Mouse (Mus musculus) B cell, adult 2 months (primary cell): ENCODE results near the gene B4galnt1.
"Not testable (repeated sequence)": the region's sequence is repeated elsewhere in the genome, so short reads cannot be mapped to it uniquely, and the experiment has no call there.

ENCODE experiments used
- DNase-seq, 2 experiments: peaks; one replicate each; pipeline ENCODE4 v3.0.0; 2022

The B4galnt1 gene

GRCm38 (mm10) chr10:127143228-127143627, 21.8 kb upstream of the B4galnt1 start:
- DNase-seq, result no peak

- DNase-seq, result no peak
Measured at GRCm38 (mm10) chr10:127144536-127144935, 20.5 kb upstream of the B4galnt1 start.

GRCm38 (mm10) chr10:127145303-127145702, 19.7 kb upstream of the B4galnt1 start:
- no peak for DNase-seq

GRCm38 (mm10) chr10:127147135-127147534, 17.9 kb upstream of the B4galnt1 start:
- DNase-seq, result no peak

- no peak for DNase-seq
Measured at GRCm38 (mm10) chr10:127150471-127150872, 14.6 kb upstream of the B4galnt1 start.

GRCm38 (mm10) chr10:127151233-127151632, 13.8 kb upstream of the B4galnt1 start:
- DNase-seq, result not testable (repeated sequence)

- DNase-seq, result not testable (repeated sequence)
Measured at GRCm38 (mm10) chr10:127152556-127152955, 12.5 kb upstream of the B4galnt1 start.

GRCm38 (mm10) chr10:127153323-127153722, 11.7 kb upstream of the B4galnt1 start:
- no peak for DNase-seq

GRCm38 (mm10) chr10:127154241-127154640, 10.8 kb upstream of the B4galnt1 start:
- no peak for DNase-seq

GRCm38 (mm10) chr10:127154652-127155051, 10.4 kb upstream of the B4galnt1 start:
- DNase-seq, result no peak

GRCm38 (mm10) chr10:127156089-127156488, 8.9 kb upstream of the B4galnt1 start:
- DNase-seq, result no peak

- no peak for DNase-seq
Measured at GRCm38 (mm10) chr10:127156511-127156910, 8.5 kb upstream of the B4galnt1 start.

GRCm38 (mm10) chr10:127158471-127158870, 6.6 kb upstream of the B4galnt1 start:
- no peak for DNase-seq

- DNase-seq, result no peak
Measured at GRCm38 (mm10) chr10:127160081-127160480, 4.9 kb upstream of the B4galnt1 start.

- no peak for DNase-seq
Measured at GRCm38 (mm10) chr10:127160728-127161127, 4.3 kb upstream of the B4galnt1 start.

GRCm38 (mm10) chr10:127162771-127163261, 2.2 kb upstream of the B4galnt1 start:
- DNase-seq, result peak; percentile 65 to 72

- DNase-seq, result no peak
Measured at GRCm38 (mm10) chr10:127164190-127164589, 835 bp upstream of the B4galnt1 start.

- no peak for DNase-seq
Measured at GRCm38 (mm10) chr10:127165354-127165653, 279 bp downstream of the B4galnt1 start.

GRCm38 (mm10) chr10:127165654-127166403, 804 bp downstream of the B4galnt1 start:
- peak; percentile 75 to 81 for DNase-seq

- DNase-seq, result no peak
Measured at GRCm38 (mm10) chr10:127166404-127166715, 1.3 kb downstream of the B4galnt1 start.

GRCm38 (mm10) chr10:127166771-127167613, 2.0 kb downstream of the B4galnt1 start:
- peak in 1 of 2 experiments; percentile 21 for DNase-seq

GRCm38 (mm10) chr10:127167614-127168192, 2.7 kb downstream of the B4galnt1 start:
- peak in 1 of 2 experiments; percentile 21 for DNase-seq

- DNase-seq, result peak in 1 of 2 experiments; percentile 33
Measured at GRCm38 (mm10) chr10:127170002-127170401, 5.0 kb downstream of the B4galnt1 start.

GRCm38 (mm10) chr10:127170837-127171272, 5.8 kb downstream of the B4galnt1 start:
- DNase-seq, result peak; percentile 91 to 93
